Mouse (Mus musculus) Muller cell, postnatal 12 days (primary cell): ENCODE data around the gene 1110008P14Rik.
A peak's percentile ranks its signal among the peaks of the same experiment; 100 is the strongest.

Source experiments
- DNase-seq: peaks from one replicate; pipeline ENCODE4 v3.0.0-alpha.2; 2015; ENCODE audit errors: inconsistent ontology term

1110008P14Rik gene

GRCm38 (mm10) chr2:32342539-32343350, 39.0 kb downstream of the 1110008P14Rik start:
- peak; percentile 71 for DNase-seq

GRCm38 (mm10) chr2:32342039-32342438, 39.7 kb downstream of the 1110008P14Rik start:
- DNase-seq = no peak

GRCm38 (mm10) chr2:32341634-32341939, 40.2 kb downstream of the 1110008P14Rik start:
- DNase-seq = no peak

GRCm38 (mm10) chr2:32340836-32341633, 40.7 kb downstream of the 1110008P14Rik start:
- no peak for DNase-seq

GRCm38 (mm10) chr2:32339912-32340642, 41.7 kb downstream of the 1110008P14Rik start:
- no peak for DNase-seq

- no peak for DNase-seq
Observed at GRCm38 (mm10) chr2:32335888-32336287, 45.9 kb downstream of the 1110008P14Rik start.

- no peak for DNase-seq
Observed at GRCm38 (mm10) chr2:32332159-32332558, 49.6 kb downstream of the 1110008P14Rik start.

GRCm38 (mm10) chr2:32329531-32329930, 52.2 kb downstream of the 1110008P14Rik start:
- no peak for DNase-seq

- no peak for DNase-seq
Observed at GRCm38 (mm10) chr2:32328911-32329460, 52.8 kb downstream of the 1110008P14Rik start.

- DNase-seq = no peak
Observed at GRCm38 (mm10) chr2:32327200-32327599, 54.5 kb downstream of the 1110008P14Rik start.
